Mouse (Mus musculus): ENCODE measurements around the gene Gm28048.
A peak's percentile ranks its signal among the peaks of the same experiment; 100 is the strongest.

Gene Gm28048

GRCm38 (mm10) chr11:22981984-22982757, at the start of gene Gm28048, which contains the start of gene Commd1:
TSS of gene Gm28048 (minus strand) at chr11:22982090.
TSS of gene Commd1 (minus strand) at chr11:22982382.
- DNase-seq (ENCODE audit: low spot score) = peak; percentile 98

- DNase-seq (ENCODE audit: low spot score) = no peak
These were observed 47.5 kb upstream of the Gm28048 start for GRCm38 (mm10) chr11:23029399-23029798.

GRCm38 (mm10) chr11:23028957-23029356, 47.1 kb upstream of the Gm28048 start:
- no peak for DNase-seq (ENCODE audit: low spot score)

- DNase-seq (ENCODE audit: low spot score) = no peak
These were observed 42.3 kb upstream of the Gm28048 start for GRCm38 (mm10) chr11:23024169-23024568.

GRCm38 (mm10) chr11:23023155-23023554, 41.3 kb upstream of the Gm28048 start:
- no peak for DNase-seq (ENCODE audit: low spot score)

- DNase-seq (ENCODE audit: low spot score) = no peak
These were observed 39.0 kb upstream of the Gm28048 start for GRCm38 (mm10) chr11:23020841-23021240.

- DNase-seq (ENCODE audit: low spot score) = no peak
These were observed 38.4 kb upstream of the Gm28048 start for GRCm38 (mm10) chr11:23020116-23020770.

GRCm38 (mm10) chr11:23017943-23018342, 36.1 kb upstream of the Gm28048 start:
- DNase-seq (ENCODE audit: low spot score) = no peak

GRCm38 (mm10) chr11:23014996-23015395, 33.1 kb upstream of the Gm28048 start:
- no peak for DNase-seq (ENCODE audit: low spot score)

- no peak for DNase-seq (ENCODE audit: low spot score)
These were observed 31.8 kb upstream of the Gm28048 start for GRCm38 (mm10) chr11:23013580-23014294.

GRCm38 (mm10) chr11:23013096-23013495, 31.2 kb upstream of the Gm28048 start:
- peak; percentile 52 for DNase-seq (ENCODE audit: low spot score)

GRCm38 (mm10) chr11:23008824-23009200, 26.9 kb upstream of the Gm28048 start:
- no peak for DNase-seq (ENCODE audit: low spot score)

- peak; percentile 78 for DNase-seq (ENCODE audit: low spot score)
These were observed 26.4 kb upstream of the Gm28048 start for GRCm38 (mm10) chr11:23008181-23008823.

- DNase-seq (ENCODE audit: low spot score) = peak; percentile 71
These were observed 25.7 kb upstream of the Gm28048 start, which contains the start of gene Fam161a for GRCm38 (mm10) chr11:23007481-23008180. TSS of gene Fam161a (plus strand) at chr11:23007531.

- no peak for DNase-seq (ENCODE audit: low spot score)
These were observed 25.2 kb upstream of the Gm28048 start for GRCm38 (mm10) chr11:23007166-23007480.

- DNase-seq (ENCODE audit: low spot score) = no peak
These were observed 23.4 kb upstream of the Gm28048 start for GRCm38 (mm10) chr11:23005276-23005675.

- no peak for DNase-seq (ENCODE audit: low spot score)
These were observed 16.4 kb upstream of the Gm28048 start for GRCm38 (mm10) chr11:22998308-22998707.

GRCm38 (mm10) chr11:22995461-22995860, 13.6 kb upstream of the Gm28048 start:
- no peak for DNase-seq (ENCODE audit: low spot score)

- no peak for DNase-seq (ENCODE audit: low spot score)
These were observed 12.4 kb upstream of the Gm28048 start for GRCm38 (mm10) chr11:22994271-22994670.

- DNase-seq (ENCODE audit: low spot score) = no peak
These were observed 9.4 kb upstream of the Gm28048 start for GRCm38 (mm10) chr11:22991218-22991835.
